Mouse (Mus musculus) brain, embryonic 14.5 days (tissue): Measurements from ENCODE around the gene Ms4a15.

ENCODE experiments used
- CTCF ChIP-seq: fragments of 200-500 bp; IDR thresholded peaks from 2 replicates; pipeline ENCODE4 v1.5.1; 2012; ENCODE audit warnings: inconsistent platforms, mild to moderate bottlenecking, moderate library complexity, borderline replicate concordance; ENCODE audit not compliant: insufficient read depth, insufficient read length; ENCODE audit errors: extremely low read depth
- POLR2A ChIP-seq: fragments of 200-500 bp; IDR thresholded peaks from 2 replicates; pipeline ENCODE4 v1.6.1; 2012; ENCODE audit warnings: mild to moderate bottlenecking, inconsistent platforms, borderline replicate concordance; ENCODE audit not compliant: poor library complexity, insufficient read depth, insufficient read length, severe bottlenecking; ENCODE audit errors: extremely low read depth

- TF ChIP-seq CTCF (no peak), POLR2A (no peak)
Measured at GRCm38 (mm10) chr19:10991911-10992310, 1.1 kb downstream of the Ms4a15 start.
